Mouse (Mus musculus) gastrocnemius, adult 2 months (tissue): ENCODE measurements around the gene Fbxo42. TPM values are rescaled to one million over a fixed set of nuclear protein-coding genes. Genes with fewer than 3 reads are reported as not detected.
"Not testable (repeated sequence)": the region's sequence is repeated elsewhere in the genome, so short reads cannot be mapped to it uniquely, and the experiment has no call there.

Experiments
- DNase-seq: peaks from one replicate; pipeline ENCODE4 v3.0.0; 2022
- H3K27ac ChIP-seq: fragments of 200-600 bp; 2 replicates; pipeline ENCODE4 v1.8.1; 2022; ENCODE audit warnings: mild to moderate bottlenecking
- H3K4me3 ChIP-seq: fragments of 200-600 bp; 2 replicates; pipeline ENCODE4 v1.8.1; 2022; ENCODE audit warnings: mild to moderate bottlenecking, moderate library complexity
- CTCF ChIP-seq: fragments of 200-600 bp; IDR thresholded peaks from 2 replicates; pipeline ENCODE4 v1.8.1; 2022; ENCODE audit warnings: antibody characterized with exemption, mild to moderate bottlenecking, moderate library complexity
- intact Hi-C: fragments of 180-260 bp; cut with DNase I; formaldehyde crosslinking; loops from one replicate; pipeline ENCODE4 v1.15.1; 2025
- total RNA-seq, 2 experiments: library from RNA; stranded (reverse); gene quantifications; 2 replicates each; pipeline ENCODE4 v1.2.3; 2021

The Fbxo42 gene
- total RNA-seq, 2 experiments from 2014 or later = 10.8 to 10.9 TPM

GRCm38 (mm10) chr4:141122663-141123062, 25.1 kb upstream of the Fbxo42 start:
- H3K4me3 ChIP-seq = no peak overlapping the region
- DNase-seq = peak; percentile 51
- intact Hi-C loops = no loop called here
- peak overlapping the region; percentile 75 for H3K27ac ChIP-seq
- TF ChIP-seq CTCF = no peak

- intact Hi-C loops = no loop called here
- Histone ChIP-seq H3K4me3 (no peak overlapping the region), H3K27ac (peak overlapping the region; percentile 75)
- no peak for DNase-seq
- no peak for TF ChIP-seq CTCF
Measured at GRCm38 (mm10) chr4:141123065-141123464, 24.6 kb upstream of the Fbxo42 start.

GRCm38 (mm10) chr4:141129190-141129710, 18.5 kb upstream of the Fbxo42 start:
- TF ChIP-seq CTCF = no peak
- DNase-seq = no peak
- intact Hi-C loops = no loop called here
- Histone ChIP-seq H3K4me3 (no peak overlapping the region), H3K27ac (peak overlapping the region; percentile 70)

- peak overlapping the region; percentile 88 for H3K27ac ChIP-seq
- peak; percentile 28 for DNase-seq
- TF ChIP-seq CTCF = no peak
- intact Hi-C loops = no loop called here
- peak overlapping the region; percentile 40 for H3K4me3 ChIP-seq
Measured at GRCm38 (mm10) chr4:141130704-141131342, 16.9 kb upstream of the Fbxo42 start.

GRCm38 (mm10) chr4:141131531-141132061, 16.1 kb upstream of the Fbxo42 start:
- TF ChIP-seq CTCF = no peak
- peak; percentile 54 for DNase-seq
- Histone ChIP-seq H3K27ac (peak overlapping the region; percentile 88), H3K4me3 (peak overlapping the region; percentile 40; the same call in 1 of the 2 replicates)
- intact Hi-C loops = no loop called here

GRCm38 (mm10) chr4:141132191-141132590, 15.5 kb upstream of the Fbxo42 start:
- intact Hi-C loops = no loop called here
- no peak for DNase-seq
- peak overlapping the region; percentile 40 for H3K4me3 ChIP-seq
- TF ChIP-seq CTCF = no peak
- peak overlapping the region; percentile 88 for H3K27ac ChIP-seq

- DNase-seq = no peak
- H3K27ac ChIP-seq = peak overlapping the region; percentile 88
- H3K4me3 ChIP-seq = no peak overlapping the region
- no peak for TF ChIP-seq CTCF
- intact Hi-C loops = no loop called here
Measured at GRCm38 (mm10) chr4:141133227-141133626, 14.5 kb upstream of the Fbxo42 start.

GRCm38 (mm10) chr4:141134031-141134441, 13.7 kb upstream of the Fbxo42 start:
- Histone ChIP-seq H3K27ac (peak overlapping the region; percentile 88), H3K4me3 (peak overlapping the region; percentile 61)
- intact Hi-C loops = no loop called here
- TF ChIP-seq CTCF = no peak
- DNase-seq = no peak

- no peak for TF ChIP-seq CTCF
- peak; percentile 79 for DNase-seq
- H3K4me3 ChIP-seq = peak overlapping the region; percentile 61
- H3K27ac ChIP-seq = peak overlapping the region; percentile 88
- intact Hi-C loops = loop anchor here (5.0 kb wide), 1 partner anchor 58 kb away; the partner anchor contains the start of gene Necap2
Measured at GRCm38 (mm10) chr4:141134751-141135530, 12.8 kb upstream of the Fbxo42 start.

- TF ChIP-seq CTCF = no peak
- Histone ChIP-seq H3K4me3 (peak overlapping the region; percentile 84), H3K27ac (peak overlapping the region; percentile 88)
- intact Hi-C loops = loop anchor here (5.0 kb wide), 1 partner anchor 59 kb away; the partner anchor contains the start of gene Necap2
- no peak for DNase-seq
Measured at GRCm38 (mm10) chr4:141136126-141136525, 11.6 kb upstream of the Fbxo42 start.

GRCm38 (mm10) chr4:141137740-141138139, 10.0 kb upstream of the Fbxo42 start:
- H3K4me3 ChIP-seq = peak overlapping the region; percentile 84
- not testable (repeated sequence) for DNase-seq
- TF ChIP-seq CTCF = peak; percentile 32; the same call in 1 of the 2 replicates
- intact Hi-C loops = loop anchor here (5.0 kb wide), 1 partner anchor 60 kb away; the partner anchor contains the start of gene Necap2
- H3K27ac ChIP-seq = peak overlapping the region; percentile 99

GRCm38 (mm10) chr4:141138425-141139115, 9.1 kb upstream of the Fbxo42 start:
- Histone ChIP-seq H3K4me3 (peak overlapping the region; percentile 84), H3K27ac (peak overlapping the region; percentile 99)
- TF ChIP-seq CTCF = 0 out of 2 replicates have a peak, but pooled peaks have one; percentile 9
- DNase-seq = peak; percentile 40
- intact Hi-C loops = loop anchor here (5.0 kb wide), 1 partner anchor 61 kb away; the partner anchor contains the start of gene Necap2
